Mouse (Mus musculus): Measurements from ENCODE around the gene Myf5. TPM values are rescaled to one million over a fixed set of nuclear protein-coding genes. Genes with fewer than 3 reads are reported as not detected.

The Myf5 gene
- polyA plus RNA-seq (2014; fragmentation: Nextera tagmentation; extraction: Ambion mirVana) = 22.1 and 22.5 TPM in 2 replicates

DNA sequence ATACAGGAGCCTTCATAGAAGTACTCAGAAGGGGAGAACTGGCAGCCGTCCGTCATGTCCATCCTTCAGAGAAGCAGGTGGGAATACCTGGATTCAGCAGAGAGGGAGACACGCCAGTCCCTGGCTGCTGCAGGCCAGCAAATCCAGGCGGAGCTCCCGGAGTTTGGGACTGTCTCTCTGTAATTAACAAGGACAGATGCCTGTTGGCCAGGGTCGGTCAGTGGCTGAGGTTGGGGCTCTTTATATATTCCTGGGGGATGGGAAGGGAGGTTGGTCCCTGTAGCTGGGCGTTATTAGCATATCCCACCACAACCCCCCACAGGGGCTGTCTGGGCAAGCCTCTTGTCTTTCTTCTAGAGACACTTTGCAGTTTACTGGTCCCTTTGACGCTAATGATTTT is at the start of gene Myf5:
Gene Myf5 (minus strand): TSS at position 265 of the 400 bp plus-strand sequence.
- Histone ChIP-seq H3K4me3 (ENCODE audit: low read depth, low read length) (peak within 1 kb of the TSS; percentile 27), H3K9ac (ENCODE audit: low read depth, low read length) (peak within 1 kb of the TSS; percentile 3), H3K4me2 (ENCODE audit: low read depth, low read length) (peak within 1 kb of the TSS; percentile 52), H3K4me1 (ENCODE audit: control insufficient read depth, insufficient read depth, low read length) (no peaks in the 10 kb centered on the region), H3K27ac (replicated peaks; ENCODE audit: low read depth, low read length) (0 out of 2 replicates have a peak within 1 kb of the TSS, but pooled peaks have one; percentile 33), H3K9me3 (ENCODE audit: control insufficient read depth, low read length) (no peaks in the 10 kb centered on the region), H3K36me3 (ENCODE audit: control insufficient read depth, insufficient read depth, low read length) (no peaks in the 10 kb centered on the region), H3K27me3 (replicated peaks; ENCODE audit: control insufficient read depth, insufficient read depth, low read length) (peaks cover 7% of the 10 kb centered on the region; the same call in 1 of the 2 replicates)
- ATAC-seq (ENCODE audit: low read depth) = peak; percentile 64
- DNase-seq (ENCODE audit: low spot score) = no peak
- WGBS = 53% methylated on average over 7 of the region's 8 CpGs

DNA sequence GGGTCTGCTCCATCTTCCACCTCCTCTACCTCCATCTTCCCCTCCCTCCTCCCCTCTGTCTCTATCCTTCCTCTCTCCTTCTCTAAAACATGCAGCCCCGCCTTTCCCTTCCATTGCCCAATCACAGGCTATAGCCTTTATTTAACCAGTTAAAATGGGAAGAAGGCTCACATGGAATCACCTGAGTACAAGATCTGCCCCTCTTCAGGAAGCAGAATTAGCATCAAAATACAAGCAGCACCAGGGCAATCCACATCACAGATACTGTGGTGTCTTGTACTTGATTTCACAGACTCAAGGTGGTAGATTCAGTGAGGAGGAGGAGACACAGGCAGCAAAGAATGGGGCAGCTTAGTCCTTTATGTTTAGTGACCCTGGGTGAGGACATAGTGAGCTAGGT is 42.8 kb upstream of the Myf5 start:
- WGBS = 73% methylated on average over 1 of the region's 1 CpGs
- no peak for ATAC-seq (ENCODE audit: low read depth)

DNA sequence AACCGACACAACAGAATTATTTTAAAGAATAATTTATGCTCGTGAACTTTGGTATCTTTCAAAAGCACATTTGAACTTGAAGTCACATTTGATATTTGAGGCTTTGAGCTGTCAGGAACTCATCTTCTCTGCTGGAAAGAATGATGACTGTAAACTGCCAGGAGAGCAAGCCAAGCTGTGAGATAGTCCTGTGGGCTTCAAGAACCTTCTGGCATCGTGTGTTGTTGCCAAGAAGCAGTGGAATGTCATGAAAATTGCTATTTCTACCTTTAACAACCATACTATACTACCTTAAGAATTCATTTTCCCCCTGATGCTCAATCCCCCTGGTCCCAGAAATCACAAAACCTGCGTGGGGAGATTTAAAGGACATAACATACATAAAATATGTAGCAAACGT is 33.3 kb upstream of the Myf5 start:
- no peaks in the 10 kb centered on the region for H3K9me3 ChIP-seq (ENCODE audit: control insufficient read depth, low read length)
- ATAC-seq (ENCODE audit: low read depth) = no peak
- no peaks in the 10 kb centered on the region for H3K27me3 ChIP-seq (replicated peaks; ENCODE audit: control insufficient read depth, insufficient read depth, low read length)
- H3K9ac ChIP-seq (ENCODE audit: low read depth, low read length) = no peak overlapping the region
- no peak overlapping the region for H3K4me2 ChIP-seq (ENCODE audit: low read depth, low read length)
- H3K36me3 ChIP-seq (ENCODE audit: control insufficient read depth, insufficient read depth, low read length) = no peaks in the 10 kb centered on the region
- H3K27ac ChIP-seq (replicated peaks; ENCODE audit: low read depth, low read length) = no peak overlapping the region
- 74% methylated on average over 5 of the region's 5 CpGs for WGBS
- H3K4me1 ChIP-seq (ENCODE audit: control insufficient read depth, insufficient read depth, low read length) = no peaks in the 10 kb centered on the region
- H3K4me3 ChIP-seq (ENCODE audit: low read depth, low read length) = no peak overlapping the region
- no peak for DNase-seq (ENCODE audit: low spot score)

More for the DNA sequence above, 42.8 kb upstream of the Myf5 start:
- Histone ChIP-seq H3K9me3 (ENCODE audit: control insufficient read depth, low read length) (no peaks in the 10 kb centered on the region), H3K36me3 (ENCODE audit: control insufficient read depth, insufficient read depth, low read length) (no peaks in the 10 kb centered on the region), H3K4me2 (ENCODE audit: low read depth, low read length) (no peak overlapping the region), H3K4me3 (ENCODE audit: low read depth, low read length) (no peak overlapping the region), H3K27ac (replicated peaks; ENCODE audit: low read depth, low read length) (no peak overlapping the region), H3K4me1 (ENCODE audit: control insufficient read depth, insufficient read depth, low read length) (no peaks in the 10 kb centered on the region), H3K9ac (ENCODE audit: low read depth, low read length) (no peak overlapping the region), H3K27me3 (replicated peaks; ENCODE audit: control insufficient read depth, insufficient read depth, low read length) (no peaks in the 10 kb centered on the region)
- DNase-seq (ENCODE audit: low spot score) = no peak

DNA sequence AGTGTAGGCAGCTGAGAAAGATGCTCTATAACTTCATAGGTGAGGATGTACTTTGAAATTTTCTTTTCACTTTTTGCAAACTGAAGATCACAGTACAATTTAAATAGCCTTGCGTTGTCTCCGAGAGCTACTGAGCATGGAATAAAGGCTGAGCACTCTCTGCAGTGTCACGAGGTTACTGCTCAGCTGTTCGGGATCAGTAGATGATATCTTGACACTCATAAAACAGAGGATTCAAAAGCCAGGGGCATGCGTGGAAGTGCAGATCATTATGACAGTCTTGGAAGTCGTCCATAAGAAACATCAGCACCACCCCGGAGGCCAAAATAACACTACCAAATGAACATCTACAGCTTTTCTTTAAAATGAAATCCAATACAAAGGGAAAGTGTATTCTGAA is 30.7 kb upstream of the Myf5 start:
- WGBS = 58% methylated on average over 7 of the region's 7 CpGs
- Histone ChIP-seq H3K9ac (ENCODE audit: low read depth, low read length) (no peak overlapping the region), H3K4me1 (ENCODE audit: control insufficient read depth, insufficient read depth, low read length) (no peaks in the 10 kb centered on the region), H3K27ac (replicated peaks; ENCODE audit: low read depth, low read length) (no peak overlapping the region), H3K27me3 (replicated peaks; ENCODE audit: control insufficient read depth, insufficient read depth, low read length) (no peaks in the 10 kb centered on the region), H3K4me2 (ENCODE audit: low read depth, low read length) (no peak overlapping the region), H3K36me3 (ENCODE audit: control insufficient read depth, insufficient read depth, low read length) (no peaks in the 10 kb centered on the region), H3K4me3 (ENCODE audit: low read depth, low read length) (no peak overlapping the region), H3K9me3 (ENCODE audit: control insufficient read depth, low read length) (no peaks in the 10 kb centered on the region)
- DNase-seq (ENCODE audit: low spot score) (peak; percentile 62), ATAC-seq (ENCODE audit: low read depth) (0 out of 2 replicates have a peak, but pooled peaks have one; percentile 57)

DNA sequence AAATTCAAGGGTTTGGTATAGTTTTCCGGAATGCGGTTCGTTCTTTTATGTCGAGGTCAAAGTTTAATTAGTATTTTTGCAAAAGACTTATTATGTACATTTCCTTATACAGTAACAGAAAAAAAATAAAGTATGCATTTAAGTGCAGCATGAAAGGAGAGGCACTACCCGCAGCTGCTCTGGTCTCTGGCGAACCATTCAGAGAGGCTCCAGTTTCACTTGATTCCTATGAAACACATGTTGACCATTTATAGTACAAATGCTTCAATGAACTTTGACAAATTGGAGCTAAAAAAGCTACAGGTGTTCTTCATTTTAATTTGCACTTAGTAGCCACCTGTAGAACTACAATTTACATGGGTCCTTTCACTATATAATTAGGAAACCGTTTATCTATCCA is 28.8 kb upstream of the Myf5 start:
- no peaks in the 10 kb centered on the region for H3K27me3 ChIP-seq (replicated peaks; ENCODE audit: control insufficient read depth, insufficient read depth, low read length)
- no peak overlapping the region for H3K9ac ChIP-seq (ENCODE audit: low read depth, low read length)
- no peak overlapping the region for H3K27ac ChIP-seq (replicated peaks; ENCODE audit: low read depth, low read length)
- peak; percentile 42 for DNase-seq (ENCODE audit: low spot score)
- no peaks in the 10 kb centered on the region for H3K9me3 ChIP-seq (ENCODE audit: control insufficient read depth, low read length)
- H3K4me1 ChIP-seq (ENCODE audit: control insufficient read depth, insufficient read depth, low read length) = no peaks in the 10 kb centered on the region
- H3K4me3 ChIP-seq (ENCODE audit: low read depth, low read length) = no peak overlapping the region
- H3K36me3 ChIP-seq (ENCODE audit: control insufficient read depth, insufficient read depth, low read length) = no peaks in the 10 kb centered on the region
- peak; percentile 47; the same call in 1 of the 2 replicates for ATAC-seq (ENCODE audit: low read depth)
- WGBS = 40% methylated on average over 7 of the region's 7 CpGs
- no peak overlapping the region for H3K4me2 ChIP-seq (ENCODE audit: low read depth, low read length)

DNA sequence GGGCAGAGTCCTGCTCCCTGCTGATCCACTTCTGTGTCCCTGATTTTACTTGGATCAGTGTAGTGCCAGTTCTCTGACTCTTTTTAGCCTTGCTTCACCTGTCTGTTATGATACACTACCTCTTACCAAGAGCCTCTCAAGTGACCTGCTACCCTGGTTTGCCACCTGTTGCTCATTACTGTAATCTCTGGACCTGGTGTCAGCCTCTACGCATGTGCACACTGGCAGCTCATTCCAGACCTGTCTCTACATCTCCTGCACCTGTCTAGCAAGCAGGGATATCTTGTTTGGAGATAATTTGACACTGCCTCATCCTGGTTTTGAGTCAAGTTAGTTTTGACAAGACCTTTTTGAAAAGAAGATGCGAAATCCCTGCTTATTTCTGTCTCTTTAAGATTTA is 20.5 kb upstream of the Myf5 start:
- Histone ChIP-seq H3K4me3 (ENCODE audit: low read depth, low read length) (no peak overlapping the region), H3K36me3 (ENCODE audit: control insufficient read depth, insufficient read depth, low read length) (no peaks in the 10 kb centered on the region), H3K27ac (replicated peaks; ENCODE audit: low read depth, low read length) (no peak overlapping the region), H3K4me1 (ENCODE audit: control insufficient read depth, insufficient read depth, low read length) (no peaks in the 10 kb centered on the region), H3K9me3 (ENCODE audit: control insufficient read depth, low read length) (peaks cover 6% of the 10 kb centered on the region; the same call in 1 of the 2 replicates), H3K27me3 (replicated peaks; ENCODE audit: control insufficient read depth, insufficient read depth, low read length) (no peaks in the 10 kb centered on the region), H3K9ac (ENCODE audit: low read depth, low read length) (no peak overlapping the region), H3K4me2 (ENCODE audit: low read depth, low read length) (no peak overlapping the region)
- WGBS = 55% methylated on average over 2 of the region's 2 CpGs
- ATAC-seq (ENCODE audit: low read depth) (peak; percentile 60; the same call in 1 of the 2 replicates), DNase-seq (ENCODE audit: low spot score) (no peak)

DNA sequence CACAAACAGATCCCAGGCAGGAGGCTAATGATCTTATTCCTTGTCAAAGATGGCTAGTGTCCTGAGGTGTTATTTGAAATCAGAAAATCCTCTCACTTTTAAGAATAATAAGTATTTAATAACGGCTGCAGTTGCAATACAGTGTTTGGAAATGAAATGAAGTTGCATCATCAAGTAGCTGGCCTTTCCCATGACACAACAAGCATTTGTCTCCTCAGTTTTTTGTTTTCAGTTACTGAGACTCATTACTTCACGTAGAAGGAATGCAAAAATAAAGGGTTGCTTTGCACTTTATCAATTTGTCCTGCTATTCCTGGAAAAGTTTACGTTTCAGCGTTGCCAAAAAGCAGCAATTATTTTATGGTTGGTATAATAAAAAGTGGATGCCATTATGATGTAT is 17.5 kb upstream of the Myf5 start:
- Histone ChIP-seq H3K4me2 (ENCODE audit: low read depth, low read length) (no peak overlapping the region), H3K36me3 (ENCODE audit: control insufficient read depth, insufficient read depth, low read length) (no peaks in the 10 kb centered on the region)
- WGBS = 67% methylated on average over 4 of the region's 4 CpGs

DNA sequence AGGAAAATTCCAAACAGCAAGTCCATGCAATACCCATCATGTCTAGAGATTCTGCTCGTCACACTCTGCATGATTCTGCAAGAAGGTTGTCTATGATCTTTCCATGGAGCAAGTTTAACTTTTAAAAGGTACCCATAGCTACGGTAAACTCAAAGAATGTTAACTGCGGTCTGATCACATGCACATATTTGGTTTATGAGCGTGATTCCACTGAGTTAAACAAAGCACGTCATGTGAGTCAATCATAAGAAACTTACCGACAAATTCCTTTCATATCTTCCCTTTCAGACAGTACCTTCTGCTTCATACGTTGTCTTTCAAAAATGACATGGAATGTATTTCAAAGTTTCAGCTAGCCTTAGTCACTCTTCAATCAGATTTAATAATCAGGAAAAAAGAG is 16.3 kb upstream of the Myf5 start:
- Histone ChIP-seq H3K4me1 (ENCODE audit: control insufficient read depth, insufficient read depth, low read length) (no peaks in the 10 kb centered on the region), H3K4me3 (ENCODE audit: low read depth, low read length) (no peak overlapping the region), H3K27me3 (replicated peaks; ENCODE audit: control insufficient read depth, insufficient read depth, low read length) (no peaks in the 10 kb centered on the region), H3K4me2 (ENCODE audit: low read depth, low read length) (no peak overlapping the region), H3K9ac (ENCODE audit: low read depth, low read length) (no peak overlapping the region), H3K36me3 (ENCODE audit: control insufficient read depth, insufficient read depth, low read length) (no peaks in the 10 kb centered on the region), H3K27ac (replicated peaks; ENCODE audit: low read depth, low read length) (no peak overlapping the region), H3K9me3 (ENCODE audit: control insufficient read depth, low read length) (no peaks in the 10 kb centered on the region)
- DNase-seq (ENCODE audit: low spot score) (no peak), ATAC-seq (ENCODE audit: low read depth) (no peak)
- 75% methylated on average over 7 of the region's 7 CpGs for WGBS

More for the DNA sequence above, 17.5 kb upstream of the Myf5 start:
- Histone ChIP-seq H3K4me3 (ENCODE audit: low read depth, low read length) (no peak overlapping the region), H3K9ac (ENCODE audit: low read depth, low read length) (no peak overlapping the region), H3K27ac (replicated peaks; ENCODE audit: low read depth, low read length) (no peak overlapping the region), H3K27me3 (replicated peaks; ENCODE audit: control insufficient read depth, insufficient read depth, low read length) (no peaks in the 10 kb centered on the region), H3K4me1 (ENCODE audit: control insufficient read depth, insufficient read depth, low read length) (no peaks in the 10 kb centered on the region), H3K9me3 (ENCODE audit: control insufficient read depth, low read length) (peaks cover 6% of the 10 kb centered on the region; the same call in 1 of the 2 replicates)
- DNase-seq (ENCODE audit: low spot score) (no peak), ATAC-seq (ENCODE audit: low read depth) (no peak)

DNA sequence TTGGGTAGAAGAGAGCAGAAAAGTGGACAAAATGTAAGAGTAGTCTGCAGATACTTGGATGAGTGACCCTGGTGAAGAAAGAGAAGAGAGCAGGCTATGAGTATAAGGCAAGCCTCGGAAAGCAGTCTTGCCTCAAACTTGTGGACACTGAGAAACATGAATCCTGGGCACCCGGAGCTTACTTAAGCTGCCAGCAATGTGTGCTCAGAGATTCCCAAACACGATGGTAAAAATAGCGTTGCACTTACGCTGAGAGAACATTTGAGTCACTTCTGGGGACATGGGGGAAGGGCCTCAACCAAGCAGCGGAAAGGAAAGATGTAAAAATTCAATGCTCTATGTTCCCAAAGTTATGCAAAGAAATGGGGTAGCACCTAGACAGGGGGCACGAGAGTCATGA is 13.7 kb upstream of the Myf5 start:
- H3K4me2 ChIP-seq (ENCODE audit: low read depth, low read length) = no peak overlapping the region
- no peaks in the 10 kb centered on the region for H3K4me1 ChIP-seq (ENCODE audit: control insufficient read depth, insufficient read depth, low read length)
- H3K4me3 ChIP-seq (ENCODE audit: low read depth, low read length) = no peak overlapping the region
- no peaks in the 10 kb centered on the region for H3K36me3 ChIP-seq (ENCODE audit: control insufficient read depth, insufficient read depth, low read length)
- WGBS = 83% methylated on average over 7 of the region's 7 CpGs
- H3K9ac ChIP-seq (ENCODE audit: low read depth, low read length) = no peak overlapping the region
- no peaks in the 10 kb centered on the region for H3K27me3 ChIP-seq (replicated peaks; ENCODE audit: control insufficient read depth, insufficient read depth, low read length)
- H3K9me3 ChIP-seq (ENCODE audit: control insufficient read depth, low read length) = no peaks in the 10 kb centered on the region
- no peak overlapping the region for H3K27ac ChIP-seq (replicated peaks; ENCODE audit: low read depth, low read length)
- ATAC-seq (ENCODE audit: low read depth) (no peak), DNase-seq (ENCODE audit: low spot score) (no peak)

Data from embryonic facial prominence, embryonic 14.5 days (tissue).